Mouse (Mus musculus): ENCODE results near the gene Smg6. TPM values are rescaled to one million over a fixed set of nuclear protein-coding genes. Genes with fewer than 3 reads are reported as not detected.

Gene Smg6
- polyA plus RNA-seq, 1 experiment from 2014 or later = 11.9 TPM

DNA sequence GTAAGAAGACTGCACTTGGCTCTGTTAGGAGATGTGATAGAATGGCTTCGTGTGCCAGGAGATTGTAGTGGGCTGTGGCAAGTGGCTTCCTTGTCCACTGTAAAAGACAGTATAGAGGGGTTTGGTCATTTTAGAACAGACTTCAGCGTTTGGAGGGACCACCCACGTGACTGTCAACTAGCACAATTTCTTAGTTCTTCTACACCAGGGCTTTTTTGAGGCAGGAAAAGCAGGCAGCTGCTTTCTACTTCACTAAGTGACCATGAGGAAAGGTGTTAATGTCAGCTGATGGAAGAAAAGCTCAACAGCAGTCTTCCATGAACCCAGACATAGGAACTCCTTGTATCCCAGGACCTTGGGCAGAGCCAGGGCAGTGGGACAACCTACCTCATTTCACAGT is 121.0 kb downstream of the Smg6 start:
- no peak overlapping the region for H3K9ac ChIP-seq (ENCODE audit: low read depth, low read length)
- peak overlapping the region; percentile 90 for H3K27ac ChIP-seq
- no peak overlapping the region for H3K4me2 ChIP-seq (ENCODE audit: low read length)
- H3K27me3 ChIP-seq (ENCODE audit: insufficient read depth, low read length) = no peaks in the 10 kb centered on the region
- WGBS = 53% methylated on average over 3 of the region's 3 CpGs
- no peaks in the 10 kb centered on the region for H3K9me3 ChIP-seq (replicated peaks; ENCODE audit: low read length)
- DNase-seq (ENCODE audit: low spot score) = peak; percentile 61
- H3K36me3 ChIP-seq (ENCODE audit: insufficient read depth, low read length) = 0 out of 2 replicates have a peak, but pooled peaks cover 2% of the 10 kb centered on the region
- H3K4me3 ChIP-seq (replicated peaks; ENCODE audit: low read depth, low read length) = no peak overlapping the region
- H3K4me1 ChIP-seq (replicated peaks; ENCODE audit: insufficient read depth, low read length) = peaks cover 49% of the 10 kb centered on the region
- TF ChIP-seq CTCF (IDR thresholded peaks at IDR 0.05; ENCODE audit: low read depth) = no peak
- no peak for ATAC-seq (replicated peaks; ENCODE audit: low FRiP score, low read depth)

- Histone ChIP-seq H3K9ac (ENCODE audit: low read depth, low read length) (no peak overlapping the region), H3K9me3 (replicated peaks; ENCODE audit: low read length) (no peaks in the 10 kb centered on the region), H3K27me3 (ENCODE audit: insufficient read depth, low read length) (no peaks in the 10 kb centered on the region), H3K27ac (peak overlapping the region; percentile 90), H3K4me2 (ENCODE audit: low read length) (no peak overlapping the region), H3K36me3 (ENCODE audit: insufficient read depth, low read length) (0 out of 2 replicates have a peak, but pooled peaks cover 2% of the 10 kb centered on the region), H3K4me3 (replicated peaks; ENCODE audit: low read depth, low read length) (no peak overlapping the region), H3K4me1 (replicated peaks; ENCODE audit: insufficient read depth, low read length) (peaks cover 52% of the 10 kb centered on the region)
- ATAC-seq (replicated peaks; ENCODE audit: low FRiP score, low read depth) (peak; percentile 42; the same call in 1 of the 2 replicates), DNase-seq (ENCODE audit: low spot score) (peak; percentile 93)
- WGBS = 19% methylated on average over 6 of the region's 6 CpGs
- no peak for TF ChIP-seq CTCF (IDR thresholded peaks at IDR 0.05; ENCODE audit: low read depth)
Measured at GRCm38 (mm10) chr11:75047066-75047465, 121.4 kb downstream of the Smg6 start.

- no peaks in the 10 kb centered on the region for H3K27me3 ChIP-seq (ENCODE audit: insufficient read depth, low read length)
- 51% methylated on average over 7 of the region's 7 CpGs for WGBS
- ATAC-seq (replicated peaks; ENCODE audit: low FRiP score, low read depth) = no peak
- H3K9ac ChIP-seq (ENCODE audit: low read depth, low read length) = no peak overlapping the region
- no peak for TF ChIP-seq CTCF (IDR thresholded peaks at IDR 0.05; ENCODE audit: low read depth)
- 0 out of 2 replicates have a peak, but pooled peaks cover 2% of the 10 kb centered on the region for H3K36me3 ChIP-seq (ENCODE audit: insufficient read depth, low read length)
- H3K4me1 ChIP-seq (replicated peaks; ENCODE audit: insufficient read depth, low read length) = peaks cover 59% of the 10 kb centered on the region
- no peak overlapping the region for H3K4me3 ChIP-seq (replicated peaks; ENCODE audit: low read depth, low read length)
- H3K4me2 ChIP-seq (ENCODE audit: low read length) = no peak overlapping the region
- DNase-seq (ENCODE audit: low spot score) = no peak
- no peaks in the 10 kb centered on the region for H3K9me3 ChIP-seq (replicated peaks; ENCODE audit: low read length)
- peak overlapping the region; percentile 90 for H3K27ac ChIP-seq
Measured at GRCm38 (mm10) chr11:75047736-75048407, 122.2 kb downstream of the Smg6 start.

GRCm38 (mm10) chr11:75049146-75049545 is 123.5 kb downstream of the Smg6 start:
- Histone ChIP-seq H3K4me3 (replicated peaks; ENCODE audit: low read depth, low read length) (no peak overlapping the region), H3K4me1 (replicated peaks; ENCODE audit: insufficient read depth, low read length) (peaks cover 69% of the 10 kb centered on the region), H3K9me3 (replicated peaks; ENCODE audit: low read length) (no peaks in the 10 kb centered on the region), H3K27me3 (ENCODE audit: insufficient read depth, low read length) (no peaks in the 10 kb centered on the region), H3K36me3 (ENCODE audit: insufficient read depth, low read length) (0 out of 2 replicates have a peak, but pooled peaks cover 2% of the 10 kb centered on the region), H3K27ac (peak overlapping the region; percentile 90), H3K9ac (ENCODE audit: low read depth, low read length) (no peak overlapping the region), H3K4me2 (ENCODE audit: low read length) (no peak overlapping the region)
- no peak for TF ChIP-seq CTCF (IDR thresholded peaks at IDR 0.05; ENCODE audit: low read depth)
- WGBS = 8% methylated on average over 2 of the region's 2 CpGs
- no peak for DNase-seq (ENCODE audit: low spot score)
- ATAC-seq (replicated peaks; ENCODE audit: low FRiP score, low read depth) = no peak

DNA sequence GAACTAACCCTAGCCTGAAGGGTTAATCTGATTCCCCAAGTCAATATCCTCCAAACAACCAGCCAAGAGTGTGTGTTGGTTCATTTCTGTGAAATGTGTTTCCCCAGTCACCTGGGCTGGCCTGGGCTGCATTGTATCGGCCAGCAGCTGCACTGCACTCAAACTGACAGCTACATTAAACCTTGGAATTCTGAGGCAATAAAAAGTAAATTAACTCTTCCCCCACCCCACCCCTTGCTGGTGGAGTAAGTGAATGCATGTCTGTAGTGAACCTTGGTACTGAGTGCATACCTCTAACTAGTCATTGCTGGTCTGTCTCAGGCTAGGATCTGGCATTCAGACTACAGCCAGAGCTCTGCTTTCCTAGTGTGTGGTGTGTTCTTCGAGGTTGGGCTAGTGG is 124.2 kb downstream of the Smg6 start:
- peak; percentile 53; the same call in 1 of the 2 replicates for ATAC-seq (replicated peaks; ENCODE audit: low FRiP score, low read depth)
- TF ChIP-seq CTCF (IDR thresholded peaks at IDR 0.05; ENCODE audit: low read depth) = no peak
- DNase-seq (ENCODE audit: low spot score) = peak; percentile 84
- no peaks in the 10 kb centered on the region for H3K27me3 ChIP-seq (ENCODE audit: insufficient read depth, low read length)
- no peaks in the 10 kb centered on the region for H3K9me3 ChIP-seq (replicated peaks; ENCODE audit: low read length)
- peak overlapping the region; percentile 90 for H3K27ac ChIP-seq
- peaks cover 69% of the 10 kb centered on the region for H3K4me1 ChIP-seq (replicated peaks; ENCODE audit: insufficient read depth, low read length)
- H3K4me2 ChIP-seq (ENCODE audit: low read length) = no peak overlapping the region
- H3K4me3 ChIP-seq (replicated peaks; ENCODE audit: low read depth, low read length) = no peak overlapping the region
- 0 out of 2 replicates have a peak, but pooled peaks cover 2% of the 10 kb centered on the region for H3K36me3 ChIP-seq (ENCODE audit: insufficient read depth, low read length)
- no peak overlapping the region for H3K9ac ChIP-seq (ENCODE audit: low read depth, low read length)
- WGBS = 11% methylated on average over 2 of the region's 2 CpGs

- DNase-seq (ENCODE audit: low spot score) = no peak
- WGBS = 36% methylated on average over 1 of the region's 1 CpGs
- Histone ChIP-seq H3K4me2 (ENCODE audit: low read length) (no peak overlapping the region), H3K9ac (ENCODE audit: low read depth, low read length) (no peak overlapping the region), H3K27ac (peak overlapping the region; percentile 86), H3K27me3 (ENCODE audit: insufficient read depth, low read length) (no peaks in the 10 kb centered on the region), H3K36me3 (ENCODE audit: insufficient read depth, low read length) (no peaks in the 10 kb centered on the region), H3K4me3 (replicated peaks; ENCODE audit: low read depth, low read length) (no peak overlapping the region), H3K4me1 (replicated peaks; ENCODE audit: insufficient read depth, low read length) (peaks cover 67% of the 10 kb centered on the region), H3K9me3 (replicated peaks; ENCODE audit: low read length) (no peaks in the 10 kb centered on the region)
- no peak for ATAC-seq (replicated peaks; ENCODE audit: low FRiP score, low read depth)
- no peak for TF ChIP-seq CTCF (IDR thresholded peaks at IDR 0.05; ENCODE audit: low read depth)
Measured at GRCm38 (mm10) chr11:75051239-75051638, 125.6 kb downstream of the Smg6 start.
